Mouse (Mus musculus): Measurements from ENCODE around the gene Aip.

The Aip gene

DNA sequence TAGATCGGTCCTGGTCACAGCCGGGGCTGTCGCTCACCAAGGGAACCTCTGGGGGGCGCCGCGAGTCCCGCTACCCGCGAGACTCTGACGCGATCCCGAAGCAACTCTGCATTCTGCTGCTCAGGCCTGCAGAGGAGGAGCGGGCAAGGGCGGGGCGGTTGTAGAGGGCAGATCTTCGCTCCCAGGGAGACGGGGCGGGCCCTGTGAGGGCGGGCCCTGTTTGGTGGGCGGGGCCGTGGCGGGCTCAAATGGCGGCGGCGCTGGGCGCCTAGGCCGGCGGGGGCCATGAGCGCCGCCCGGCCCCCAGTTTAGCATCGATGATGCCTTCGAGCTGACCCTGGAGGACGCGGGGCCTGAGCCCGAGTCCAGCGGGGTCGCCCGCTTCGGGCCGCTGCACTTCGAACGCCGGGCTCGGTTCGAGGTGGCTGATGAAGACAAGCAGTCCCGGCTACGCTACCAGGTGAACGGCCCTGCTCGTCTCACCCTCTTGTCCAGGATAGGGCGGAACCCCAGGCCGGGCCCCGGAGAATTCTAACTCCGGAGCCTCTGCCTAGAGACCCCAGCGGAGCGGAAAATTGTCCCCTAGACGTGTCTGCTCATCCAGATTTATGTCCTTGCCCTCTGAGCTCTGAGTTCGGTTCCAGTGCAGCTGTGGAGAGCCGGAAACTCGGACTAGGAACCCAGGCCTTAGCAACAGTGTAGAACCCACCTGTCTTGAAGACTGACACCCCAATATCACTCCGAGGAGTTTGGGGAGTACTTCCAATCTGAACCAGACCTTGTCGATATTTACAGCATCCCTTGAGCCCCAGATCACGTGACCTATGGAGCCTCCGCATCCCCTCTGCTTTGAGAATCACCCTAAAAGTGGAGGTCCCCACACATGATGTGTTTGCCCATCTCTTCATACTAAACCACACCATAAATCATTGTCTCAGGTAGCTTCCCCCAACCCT, at the start of gene Aip:
Gene Aip, minus strand, starts transcription at position 118 of the 956 bp plus-strand sequence.
- DNase-seq (ENCODE audit: low spot score): peak; percentile 91

DNA sequence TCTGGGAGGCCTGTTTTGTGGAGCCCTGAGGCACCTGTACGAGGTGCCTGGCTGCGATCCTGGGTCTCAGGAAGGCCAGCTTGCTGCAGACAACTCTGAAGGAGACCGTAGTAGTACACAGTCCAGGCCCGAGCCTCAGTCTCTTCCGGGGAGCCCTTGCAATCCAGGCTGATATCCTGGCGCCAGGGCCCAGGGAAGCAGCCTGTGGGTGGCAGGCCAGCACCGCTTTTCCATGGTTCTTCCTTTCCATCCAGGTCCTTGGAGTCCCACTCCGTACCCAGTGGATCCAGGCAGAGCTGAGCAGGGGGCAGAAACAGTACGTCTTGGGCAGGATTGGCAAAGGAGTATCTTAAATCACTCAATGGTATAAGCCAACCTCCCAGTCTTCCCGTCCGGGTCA, 47.3 kb upstream of the Aip start:
- no peak for DNase-seq (ENCODE audit: low spot score)

GRCm38 (mm10) chr19:4171393-4172290, 46.0 kb upstream of the Aip start:
- no peak for DNase-seq (ENCODE audit: low spot score)

GRCm38 (mm10) chr19:4170723-4171392, 45.2 kb upstream of the Aip start:
- no peak for DNase-seq (ENCODE audit: low spot score)

DNA sequence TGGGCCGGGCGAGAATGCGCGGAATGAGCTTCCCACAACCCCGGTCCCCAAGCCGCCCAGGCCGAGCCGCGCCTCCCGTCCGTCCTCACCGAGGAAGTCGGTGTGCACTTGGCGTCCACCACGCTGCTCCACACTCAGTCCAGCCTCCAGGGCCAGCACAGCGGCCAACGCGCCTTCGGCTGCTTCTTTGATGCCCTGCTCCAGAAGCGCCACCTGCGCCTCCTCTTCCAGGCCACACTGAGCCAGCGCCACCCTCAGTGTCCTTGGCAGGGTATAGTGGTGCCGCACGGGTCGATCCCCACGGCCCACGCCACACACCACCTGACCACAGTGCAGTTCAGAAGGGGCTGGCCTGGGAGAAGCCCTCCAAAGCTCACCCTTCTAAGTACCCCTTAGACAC, 44.2 kb upstream of the Aip start:
- DNase-seq (ENCODE audit: low spot score): no peak

DNA sequence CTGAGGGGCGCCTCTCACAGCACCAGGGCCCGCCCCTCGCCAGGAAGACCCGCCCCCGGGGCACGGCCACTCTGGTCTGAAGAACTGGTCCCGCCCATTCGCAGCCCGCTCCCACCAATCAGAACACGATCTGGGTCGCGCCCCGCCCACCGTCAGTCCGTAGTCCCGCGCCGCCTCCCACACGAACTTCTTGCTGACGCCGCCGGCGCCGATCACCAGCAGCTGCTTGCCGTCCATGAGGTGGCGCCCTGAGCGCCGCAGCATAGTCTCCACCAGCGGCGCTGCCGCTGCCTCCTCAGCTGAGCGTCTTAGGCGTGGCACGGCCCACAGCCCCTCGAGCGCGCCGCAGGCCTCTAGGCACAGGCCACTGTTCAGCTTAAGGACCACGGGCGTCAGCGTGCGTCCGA, 43.7 kb upstream of the Aip start:
- peak; percentile 99 for DNase-seq (ENCODE audit: low spot score)

DNA sequence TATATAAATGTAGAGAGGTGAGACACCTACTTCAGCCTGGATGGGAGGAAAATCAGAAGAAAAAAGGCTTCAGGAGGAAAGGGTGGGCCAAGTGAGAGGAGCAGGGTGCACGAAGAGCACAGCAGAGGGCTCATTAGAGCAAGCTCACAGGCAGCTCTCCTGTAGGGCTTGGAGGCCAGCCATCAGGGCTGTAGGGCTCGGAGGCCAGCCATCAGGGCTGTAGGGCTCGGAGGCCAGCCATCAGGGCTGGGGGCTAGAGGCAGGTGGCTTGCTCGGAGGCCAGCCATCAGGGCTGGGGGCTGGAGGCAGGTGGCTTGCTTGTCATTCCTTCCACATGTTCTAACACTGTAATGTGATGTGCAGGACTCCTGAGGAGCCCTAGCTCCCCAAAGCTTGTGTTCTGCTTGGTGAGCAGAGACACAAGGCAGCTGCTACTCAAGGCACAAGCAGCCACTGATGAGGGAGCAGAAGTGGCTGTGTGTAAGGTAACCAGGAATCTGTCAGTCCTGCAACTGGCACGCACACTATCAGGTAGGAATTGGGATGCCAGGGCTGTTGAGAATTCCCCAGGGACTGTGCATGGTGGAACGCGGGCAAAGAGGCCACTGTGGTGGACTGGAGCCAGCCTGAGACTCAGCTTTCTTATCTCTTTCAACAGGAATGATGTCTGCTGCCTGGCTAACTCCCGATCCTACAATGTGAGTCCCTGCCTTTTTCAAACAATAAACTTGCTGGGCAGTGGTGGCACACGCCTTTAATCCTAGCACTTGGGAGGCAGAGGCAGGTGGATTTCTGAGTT, 41.2 kb upstream of the Aip start:
- no peak for DNase-seq (ENCODE audit: low spot score)

DNA sequence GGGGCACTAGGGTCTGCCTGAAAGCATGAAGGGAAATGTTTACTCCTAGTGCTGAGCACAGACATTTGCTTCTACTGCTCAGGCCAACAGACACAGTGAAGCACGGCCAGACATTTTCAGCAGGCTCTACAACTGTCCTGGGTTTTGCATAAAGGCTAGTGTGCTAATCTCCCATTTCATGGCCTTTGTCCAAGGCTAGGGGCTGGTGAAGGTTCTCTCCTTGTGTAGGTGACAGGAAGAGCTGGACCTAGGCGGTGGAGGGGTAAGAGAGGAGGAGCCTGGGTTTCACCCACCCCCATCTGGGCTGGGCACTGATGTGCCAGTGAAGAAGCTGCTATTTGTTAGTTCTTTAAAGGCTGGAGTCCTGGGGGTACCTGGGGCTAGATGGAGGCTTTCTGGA, 39.1 kb upstream of the Aip start:
- DNase-seq (ENCODE audit: low spot score): no peak

DNA sequence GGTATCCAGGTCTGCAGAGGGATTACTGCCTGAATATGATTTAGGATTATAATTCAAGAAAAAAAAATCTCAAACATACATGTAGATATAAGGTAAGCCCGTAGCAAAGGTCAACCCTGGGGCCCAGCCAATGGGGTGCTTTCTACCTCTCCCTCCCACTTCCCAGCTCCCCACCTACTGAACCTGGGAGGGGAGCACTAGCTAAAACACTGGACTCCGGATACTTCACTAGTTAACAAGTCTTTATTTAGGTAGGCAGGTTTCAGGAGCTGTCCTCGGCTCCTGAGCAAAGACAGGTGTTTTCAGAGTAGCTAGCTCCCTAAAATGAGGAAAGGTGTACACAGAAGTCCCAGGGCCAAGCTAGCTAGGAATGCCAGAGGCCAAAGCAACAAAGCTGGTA, 38.4 kb upstream of the Aip start:
- DNase-seq (ENCODE audit: low spot score): no peak

GRCm38 (mm10) chr19:4163543-4163887, 37.9 kb upstream of the Aip start:
- no peak for DNase-seq (ENCODE audit: low spot score)

GRCm38 (mm10) chr19:4162646-4163542, 37.2 kb upstream of the Aip start, which contains the start of gene Rps6kb2:
TSS of gene Rps6kb2 (minus strand) at chr19:4163354.
- peak; percentile 96 for DNase-seq (ENCODE audit: low spot score)

DNA sequence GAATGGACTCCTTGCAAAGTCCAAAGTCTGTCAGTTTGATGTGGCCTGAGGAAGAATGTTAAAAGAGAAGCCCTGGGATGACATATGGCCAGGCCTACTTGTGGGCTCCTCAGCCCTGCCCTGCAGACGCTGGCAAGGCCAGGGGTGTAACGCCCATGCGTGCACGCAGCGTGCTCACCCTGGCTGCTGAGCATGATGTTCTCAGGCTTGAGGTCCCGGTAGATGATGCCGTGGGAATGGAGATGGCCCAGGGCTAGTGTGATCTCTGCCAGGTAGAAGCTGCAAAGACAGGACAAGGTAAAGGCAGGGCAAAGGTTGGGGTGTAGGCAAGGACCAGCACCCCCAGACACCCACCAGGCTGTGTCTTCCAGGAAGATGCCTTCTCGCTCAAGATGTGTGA, 33.4 kb upstream of the Aip start:
- DNase-seq (ENCODE audit: low spot score): no peak

DNA sequence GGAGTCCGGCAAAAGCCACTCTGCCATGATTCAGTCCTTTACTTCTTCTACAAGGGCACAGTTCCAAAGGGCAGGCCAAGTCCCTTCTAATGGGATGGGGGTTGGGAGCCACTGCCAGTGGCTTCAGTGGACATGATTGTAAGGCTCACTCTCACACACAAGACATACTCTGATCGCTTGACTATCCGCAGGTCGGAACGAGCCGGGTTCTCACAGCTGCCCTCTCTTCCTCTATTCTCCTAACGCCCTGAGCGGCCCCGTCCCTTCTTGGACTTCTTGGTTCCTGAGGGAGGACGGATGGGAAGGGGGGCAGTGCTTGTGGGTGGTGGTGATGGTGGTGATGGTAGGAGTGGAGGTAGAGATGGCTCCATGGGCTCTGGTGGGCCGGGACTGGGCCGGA, 31.1 kb upstream of the Aip start:
- DNase-seq (ENCODE audit: low spot score): no peak

DNA sequence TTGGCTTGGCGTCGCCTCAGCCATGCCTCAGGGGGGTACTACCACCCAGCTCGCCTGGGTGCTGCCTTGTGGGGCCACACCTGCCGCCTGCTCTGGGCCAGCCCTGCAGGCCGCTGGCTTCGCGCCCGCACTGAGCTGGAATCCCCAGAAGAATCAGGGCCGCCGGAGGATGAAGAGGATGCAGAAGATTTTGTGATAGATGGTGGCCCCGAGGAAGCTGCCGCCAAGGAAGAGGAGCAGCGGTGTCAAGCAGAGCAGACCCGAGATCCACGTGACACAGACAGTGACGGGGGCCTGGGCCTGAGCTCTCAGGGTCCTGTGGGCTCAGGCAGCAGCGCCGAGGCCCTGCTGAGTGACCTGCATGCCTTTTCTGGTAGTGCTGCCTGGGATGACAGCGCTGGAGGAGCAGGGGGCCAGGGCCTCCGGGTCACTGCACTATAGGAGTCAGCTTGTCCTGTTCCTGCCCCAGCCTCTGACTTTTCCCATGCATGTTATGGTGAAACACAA, 30.5 kb upstream of the Aip start:
- no peak for DNase-seq (ENCODE audit: low spot score)

GRCm38 (mm10) chr19:4155223-4156072, 29.8 kb upstream of the Aip start:
- no peak for DNase-seq (ENCODE audit: low spot score)

DNA sequence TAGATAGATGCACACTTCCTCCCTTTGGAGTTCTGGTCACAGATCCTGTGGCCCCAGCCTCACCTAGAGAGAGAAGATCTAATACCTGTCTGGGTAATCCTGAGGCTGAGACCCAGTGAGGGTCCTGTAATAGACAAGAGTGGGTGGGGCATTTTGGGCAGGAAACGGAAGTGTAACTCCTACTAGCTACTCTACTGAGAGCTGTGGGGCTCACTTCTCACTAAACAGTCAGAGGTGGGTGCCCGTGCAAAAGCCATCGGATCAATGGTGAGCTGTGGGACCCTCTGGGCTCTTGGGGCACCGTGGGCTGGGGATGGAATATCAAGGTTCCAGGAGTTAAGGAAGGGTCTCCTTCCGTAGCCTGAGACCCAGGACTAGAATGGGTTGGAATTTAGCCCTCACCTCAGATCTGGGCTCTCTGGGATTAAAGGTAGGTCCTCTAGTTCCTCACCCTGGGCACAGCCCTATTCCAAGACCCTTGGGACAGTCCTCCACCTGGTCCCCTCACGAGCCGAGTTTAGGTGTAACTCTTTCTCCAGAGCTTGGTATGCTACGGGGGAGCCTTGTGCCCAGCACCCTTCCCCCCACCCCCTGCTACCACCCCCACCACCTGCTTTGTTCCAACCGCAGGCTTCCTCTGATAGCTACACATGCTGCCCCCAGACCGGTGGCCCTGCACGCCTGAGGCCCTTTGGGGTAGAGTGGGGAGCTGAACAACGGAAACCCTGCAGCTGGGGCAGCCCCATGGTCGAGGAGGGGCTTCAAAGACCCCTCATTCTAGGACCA, 29.0 kb upstream of the Aip start:
- DNase-seq (ENCODE audit: low spot score): no peak

GRCm38 (mm10) chr19:4153232-4153654, 27.6 kb upstream of the Aip start, which contains the start of gene Ptprcap:
TSS of gene Ptprcap (plus strand) at chr19:4153604.
- DNase-seq (ENCODE audit: low spot score): no peak
